Mouse (Mus musculus) urinary bladder, postnatal 36 days (tissue): ENCODE results near the gene Ezh1.

Experiments
- DNase-seq, 2 experiments: peaks; one replicate each; pipeline ENCODE4 v3.0.0; 2022; ENCODE audit warnings: low spot score in 2 of 2, mixed read lengths in 1 of 2

Gene Ezh1

DNA sequence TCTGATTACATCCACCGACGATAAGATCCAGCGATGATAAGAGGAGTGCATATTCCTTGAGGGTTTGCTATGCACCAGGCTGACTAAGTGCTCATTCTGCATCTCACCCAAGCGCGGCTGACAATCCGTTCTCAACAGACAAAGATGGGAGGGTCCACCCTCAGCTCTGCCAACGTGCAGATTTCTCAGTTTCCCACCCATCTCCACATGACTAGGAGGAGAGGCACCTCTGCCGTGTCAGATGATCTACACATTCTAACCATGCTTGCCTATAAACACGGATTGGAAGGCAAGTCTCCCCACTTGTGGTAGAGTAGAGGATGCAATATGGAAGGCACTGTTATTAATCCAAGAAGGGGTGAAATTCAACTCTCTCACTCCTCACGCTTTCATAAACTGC lies 77.5 kb downstream of the Ezh1 start:
- DNase-seq = no peak

- DNase-seq = no peak
These were observed 79.9 kb downstream of the Ezh1 start for GRCm38 (mm10) chr11:101146377-101146776.

DNA sequence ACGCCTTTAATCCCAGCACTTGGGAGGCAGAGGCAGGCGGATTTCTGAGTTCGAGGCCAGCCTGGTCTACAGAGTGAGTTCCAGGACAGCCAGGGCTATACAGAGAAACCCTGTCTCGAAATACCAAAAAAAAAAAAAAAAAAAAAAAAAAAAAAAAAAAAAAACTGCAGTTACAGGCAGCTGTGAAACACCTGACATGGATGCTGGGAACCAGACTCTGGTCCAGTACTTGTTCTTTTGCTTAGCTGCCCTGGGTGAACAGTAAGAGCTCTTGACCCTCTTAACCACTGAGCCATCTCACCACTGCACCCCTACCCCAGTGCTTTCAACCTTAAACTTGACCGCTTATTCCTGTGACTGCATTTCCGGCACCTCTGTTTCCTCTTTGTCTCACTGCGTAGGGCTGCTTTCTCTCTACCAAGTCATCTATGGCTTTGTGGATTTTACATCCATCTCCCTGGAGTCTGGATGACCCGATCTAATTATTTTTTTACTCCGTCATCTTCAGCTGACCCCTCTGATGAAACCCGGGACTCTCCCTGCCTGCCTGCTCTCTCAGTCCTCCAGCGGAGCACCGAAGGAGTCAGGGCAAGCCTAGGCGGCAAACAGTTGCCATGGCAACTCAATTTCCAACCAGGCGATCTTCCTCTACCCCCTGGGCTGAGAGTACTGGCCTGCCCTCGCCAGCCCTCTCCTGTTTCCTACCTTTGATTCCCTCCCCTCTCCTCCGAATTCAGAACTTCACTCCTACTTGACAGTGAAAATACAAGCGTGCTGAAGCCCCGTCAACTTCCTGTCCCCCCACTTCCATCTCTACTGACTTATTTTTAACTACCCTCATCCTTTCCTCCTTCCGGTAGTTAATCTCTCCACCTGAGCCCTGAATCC lies 82.7 kb downstream of the Ezh1 start:
- peak in 1 of 2 experiments; percentile 23 for DNase-seq

- no peak for DNase-seq
These were observed 83.9 kb downstream of the Ezh1 start for GRCm38 (mm10) chr11:101142215-101142967.
